Mouse (Mus musculus): ENCODE results near the gene Atp8a2. TPM values are rescaled to one million over a fixed set of nuclear protein-coding genes. Genes with fewer than 3 reads are reported as not detected.
A peak's percentile ranks its signal among the peaks of the same experiment; 100 is the strongest.

Gene Atp8a2
- total RNA-seq, 1 experiment: 0.62 TPM

DNA sequence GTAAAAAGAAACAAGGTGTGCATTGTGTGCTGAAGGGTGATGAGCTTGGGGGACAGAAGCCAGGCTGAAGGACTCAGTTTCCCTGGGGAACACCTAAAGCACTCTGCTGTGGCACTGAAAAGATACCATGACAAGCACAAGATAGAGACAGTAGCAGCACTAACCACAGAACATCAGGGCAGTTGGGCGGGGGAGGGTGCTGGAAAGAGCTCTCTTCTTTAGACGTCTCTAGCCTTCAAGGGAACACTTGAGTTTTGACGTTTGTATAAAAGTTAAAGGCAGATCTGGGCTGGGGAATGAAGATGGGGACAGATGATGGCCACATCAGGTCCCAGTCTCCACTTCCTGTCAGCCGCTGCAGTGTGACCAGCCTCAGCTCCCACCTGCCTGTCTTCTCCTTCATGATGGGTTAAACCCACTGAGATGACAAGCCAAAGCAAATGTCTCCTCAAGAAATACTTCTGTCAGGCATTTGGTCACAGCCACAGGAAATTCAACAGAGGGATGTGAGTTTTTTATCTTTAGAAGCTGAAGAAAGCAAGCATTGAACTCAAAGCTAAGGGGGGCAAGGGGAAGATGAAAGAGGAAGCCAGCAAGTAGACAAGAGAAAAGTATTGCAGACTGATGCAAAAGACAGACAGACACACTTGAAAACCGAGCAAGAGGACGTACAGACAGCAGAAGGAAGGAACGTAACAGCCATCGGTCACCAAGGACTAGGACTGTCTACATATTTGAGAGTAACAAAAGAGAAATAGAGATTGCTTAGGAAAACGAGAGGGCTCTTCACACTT, 79.0 kb downstream of the Atp8a2 start:
- in situ Hi-C loops (cut with MboI; ENCODE audit: low sequenced_read_pairs in 2 of 2, unreplicated experiment in 2 of 2): no loop called here

DNA sequence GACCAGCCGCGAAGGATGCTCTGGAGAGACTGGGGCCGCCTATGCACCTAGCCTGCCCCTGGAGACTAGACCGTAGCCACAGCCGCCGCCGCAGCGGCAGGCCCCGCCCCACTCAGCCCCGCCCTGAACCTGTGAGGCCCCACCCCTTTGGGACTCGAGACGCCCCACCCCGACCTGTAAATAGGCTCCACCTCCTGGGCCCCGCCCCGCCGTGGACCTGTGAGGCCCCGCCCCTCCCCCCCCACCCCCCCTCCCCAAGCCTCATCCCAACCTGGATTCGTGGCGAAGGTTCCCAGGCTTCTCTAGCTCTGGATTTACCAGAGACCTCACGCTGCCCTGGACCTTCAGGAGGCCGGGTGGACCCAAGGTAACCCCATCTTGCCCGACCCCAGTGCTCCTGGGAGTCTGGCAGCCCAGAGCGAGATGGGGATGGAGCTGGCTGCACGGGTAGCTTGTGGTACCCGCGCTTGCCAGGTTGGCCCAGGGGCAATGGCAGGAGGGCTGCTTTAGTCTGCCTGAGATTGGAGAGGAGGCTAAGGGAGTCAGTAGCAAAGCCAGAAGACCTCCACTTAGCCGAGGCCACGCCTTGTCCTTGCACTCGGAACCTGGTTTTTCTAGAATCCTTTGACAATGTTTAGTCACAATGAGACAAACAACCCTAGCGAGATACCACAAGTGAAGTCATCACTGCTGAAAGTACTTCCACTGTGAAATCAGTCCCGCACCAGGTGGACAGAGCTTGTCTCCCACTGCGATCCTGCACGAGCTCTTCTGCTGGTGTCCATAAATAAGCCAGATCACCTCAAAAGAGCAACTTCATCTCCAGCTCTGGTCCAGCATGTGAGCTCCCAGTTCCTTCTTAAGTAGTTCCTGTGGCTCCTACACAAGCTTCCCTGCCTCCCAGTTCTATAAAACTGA, 109.9 kb downstream of the Atp8a2 start:
- H3K9me3 ChIP-seq (ENCODE audit: control insufficient read depth, insufficient read depth, low read depth, low read length): no peaks in the 10 kb centered on the region
- H3K27ac ChIP-seq (ENCODE audit: insufficient read depth, low read depth, low read length, poor library complexity, severe bottlenecking): no peak overlapping the region
- in situ Hi-C loops (cut with MboI; ENCODE audit: low sequenced_read_pairs in 2 of 2, unreplicated experiment in 2 of 2): no loop called here
- peak overlapping the region; percentile 66 to 67 for H3K4me3 ChIP-seq (ENCODE audit: insufficient read depth in 1 of 2, low read depth in 1 of 2, low read length in 2 of 2, poor library complexity in 1 of 2, severe bottlenecking in 1 of 2)
- H3K4me1 ChIP-seq (ENCODE audit: control insufficient read depth in 2 of 2, insufficient read depth in 2 of 2, low read length in 2 of 2, poor library complexity in 1 of 2): peaks cover 0 to 4% of the 10 kb centered on the region in 2 experiments; a peak in 1 of 4 replicates
- peak; percentile 53 for DNase-seq (ENCODE audit: low read depth, low spot score)
- TF ChIP-seq MAFK (IDR thresholded peaks at IDR 0.05; ENCODE audit: insufficient read depth, low read depth, low read length) (no peak), HCFC1 (IDR thresholded peaks at IDR 0.05; ENCODE audit: borderline replicate concordance, insufficient read depth, low read length) (no peak), CHD2 (IDR thresholded peaks at IDR 0.05; ENCODE audit: low read depth, low read length) (no peak), ZC3H11A (IDR thresholded peaks at IDR 0.05; ENCODE audit: borderline replicate concordance, low read depth, low read length) (no peak), ZNF384 (IDR thresholded peaks at IDR 0.05; ENCODE audit: low read depth, low read length) (no peak)
- no peaks in the 10 kb centered on the region for H3K36me3 ChIP-seq (ENCODE audit: control insufficient read depth, insufficient read depth, low read length, poor library complexity, severe bottlenecking)
- peak overlapping the region; percentile 75 for H3K9ac ChIP-seq (ENCODE audit: insufficient read depth, low read depth, low read length, poor library complexity, severe bottlenecking)

More for the DNA sequence above, 79.0 kb downstream of the Atp8a2 start:
- no peak for TF ChIP-seq MAFK (IDR thresholded peaks at IDR 0.05; ENCODE audit: insufficient read depth, low read depth, low read length)
- TF ChIP-seq ZC3H11A (IDR thresholded peaks at IDR 0.05; ENCODE audit: borderline replicate concordance, low read depth, low read length): no peak
- no peak for TF ChIP-seq CHD2 (IDR thresholded peaks at IDR 0.05; ENCODE audit: low read depth, low read length)
- no peak for TF ChIP-seq HCFC1 (IDR thresholded peaks at IDR 0.05; ENCODE audit: borderline replicate concordance, insufficient read depth, low read length)
- no peak for TF ChIP-seq ZNF384 (IDR thresholded peaks at IDR 0.05; ENCODE audit: low read depth, low read length)
- H3K4me1 ChIP-seq (ENCODE audit: control insufficient read depth in 2 of 2, insufficient read depth in 2 of 2, low read length in 2 of 2, poor library complexity in 1 of 2): no peaks in the 10 kb centered on the region
- no peaks in the 10 kb centered on the region for H3K9me3 ChIP-seq (ENCODE audit: control insufficient read depth, insufficient read depth, low read depth, low read length)
- H3K36me3 ChIP-seq (ENCODE audit: control insufficient read depth, insufficient read depth, low read length, poor library complexity, severe bottlenecking): no peaks in the 10 kb centered on the region
- no peak overlapping the region for H3K4me3 ChIP-seq (ENCODE audit: insufficient read depth in 1 of 2, low read depth in 1 of 2, low read length in 2 of 2, poor library complexity in 1 of 2, severe bottlenecking in 1 of 2)
- H3K27ac ChIP-seq (ENCODE audit: insufficient read depth, low read depth, low read length, poor library complexity, severe bottlenecking): no peak overlapping the region
- no peak for DNase-seq (ENCODE audit: low read depth, low spot score)
- H3K9ac ChIP-seq (ENCODE audit: insufficient read depth, low read depth, low read length, poor library complexity, severe bottlenecking): no peak overlapping the region

GRCm38 (mm10) chr14:60086254-60086807, 110.6 kb downstream of the Atp8a2 start:
- Histone ChIP-seq H3K9me3 (ENCODE audit: control insufficient read depth, insufficient read depth, low read depth, low read length) (no peaks in the 10 kb centered on the region), H3K4me3 (ENCODE audit: insufficient read depth in 1 of 2, low read depth in 1 of 2, low read length in 2 of 2, poor library complexity in 1 of 2, severe bottlenecking in 1 of 2) (peak overlapping the region; percentile 64 to 67), H3K27ac (ENCODE audit: insufficient read depth, low read depth, low read length, poor library complexity, severe bottlenecking) (no peak overlapping the region), H3K4me1 (ENCODE audit: control insufficient read depth in 2 of 2, insufficient read depth in 2 of 2, low read length in 2 of 2, poor library complexity in 1 of 2) (peaks cover 0 to 4% of the 10 kb centered on the region in 2 experiments; a peak in 1 of 4 replicates), H3K36me3 (ENCODE audit: control insufficient read depth, insufficient read depth, low read length, poor library complexity, severe bottlenecking) (no peaks in the 10 kb centered on the region), H3K9ac (ENCODE audit: insufficient read depth, low read depth, low read length, poor library complexity, severe bottlenecking) (no peak overlapping the region)
- DNase-seq (ENCODE audit: low read depth, low spot score): no peak
- in situ Hi-C loops (cut with MboI; ENCODE audit: low sequenced_read_pairs in 2 of 2, unreplicated experiment in 2 of 2): no loop called here
- TF ChIP-seq HCFC1 (IDR thresholded peaks at IDR 0.05; ENCODE audit: borderline replicate concordance, insufficient read depth, low read length): no peak
- TF ChIP-seq ZNF384 (IDR thresholded peaks at IDR 0.05; ENCODE audit: low read depth, low read length): no peak
- TF ChIP-seq ZC3H11A (IDR thresholded peaks at IDR 0.05; ENCODE audit: borderline replicate concordance, low read depth, low read length): no peak
- TF ChIP-seq CHD2 (IDR thresholded peaks at IDR 0.05; ENCODE audit: low read depth, low read length): no peak
- TF ChIP-seq MAFK (IDR thresholded peaks at IDR 0.05; ENCODE audit: insufficient read depth, low read depth, low read length): no peak

DNA sequence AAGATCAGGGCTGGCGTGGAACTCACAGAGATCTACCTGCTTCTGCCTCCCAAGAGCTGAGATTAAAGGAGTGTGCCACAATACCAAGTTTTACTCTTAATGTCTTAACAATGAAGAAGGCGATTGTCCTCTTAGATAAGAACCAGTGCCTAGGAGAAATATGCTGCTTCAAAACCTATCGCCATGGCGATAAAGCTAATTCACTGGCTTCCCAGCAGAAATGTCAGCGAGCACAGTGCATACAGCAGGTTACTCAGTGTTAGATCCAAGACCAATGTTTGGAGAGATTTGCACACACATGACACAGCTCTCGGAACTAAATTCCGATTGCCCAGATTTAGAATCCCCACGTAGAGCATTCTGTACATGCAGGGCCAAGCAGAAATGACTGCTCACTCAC, 114.2 kb downstream of the Atp8a2 start:
- H3K27ac ChIP-seq (ENCODE audit: insufficient read depth, low read depth, low read length, poor library complexity, severe bottlenecking): no peak overlapping the region
- in situ Hi-C loops (cut with MboI; ENCODE audit: low sequenced_read_pairs in 2 of 2, unreplicated experiment in 2 of 2): no loop called here
- TF ChIP-seq CHD2 (IDR thresholded peaks at IDR 0.05; ENCODE audit: low read depth, low read length) (no peak), ZNF384 (IDR thresholded peaks at IDR 0.05; ENCODE audit: low read depth, low read length) (no peak), ZC3H11A (IDR thresholded peaks at IDR 0.05; ENCODE audit: borderline replicate concordance, low read depth, low read length) (no peak), MAFK (IDR thresholded peaks at IDR 0.05; ENCODE audit: insufficient read depth, low read depth, low read length) (no peak), HCFC1 (IDR thresholded peaks at IDR 0.05; ENCODE audit: borderline replicate concordance, insufficient read depth, low read length) (no peak)
- no peak for DNase-seq (ENCODE audit: low read depth, low spot score)
- H3K4me3 ChIP-seq (ENCODE audit: insufficient read depth in 1 of 2, low read depth in 1 of 2, low read length in 2 of 2, poor library complexity in 1 of 2, severe bottlenecking in 1 of 2): no peak overlapping the region
- no peaks in the 10 kb centered on the region for H3K36me3 ChIP-seq (ENCODE audit: control insufficient read depth, insufficient read depth, low read length, poor library complexity, severe bottlenecking)
- H3K9ac ChIP-seq (ENCODE audit: insufficient read depth, low read depth, low read length, poor library complexity, severe bottlenecking): no peak overlapping the region
- peaks cover 0 to 4% of the 10 kb centered on the region in 2 experiments; a peak in 1 of 4 replicates for H3K4me1 ChIP-seq (ENCODE audit: control insufficient read depth in 2 of 2, insufficient read depth in 2 of 2, low read length in 2 of 2, poor library complexity in 1 of 2)
- no peaks in the 10 kb centered on the region for H3K9me3 ChIP-seq (ENCODE audit: control insufficient read depth, insufficient read depth, low read depth, low read length)
